Mouse (Mus musculus): ENCODE results near the gene Pin4.

Pin4 gene

GRCm38 (mm10) chrX:102156618-102157422 is 37.6 kb downstream of the Pin4 start, which contains the start of gene Ercc6l:
Gene Ercc6l, minus strand, starts transcription at chrX:102157091.
- DNase-seq (ENCODE audit: low read depth, low spot score), result peak; percentile 87

DNA sequence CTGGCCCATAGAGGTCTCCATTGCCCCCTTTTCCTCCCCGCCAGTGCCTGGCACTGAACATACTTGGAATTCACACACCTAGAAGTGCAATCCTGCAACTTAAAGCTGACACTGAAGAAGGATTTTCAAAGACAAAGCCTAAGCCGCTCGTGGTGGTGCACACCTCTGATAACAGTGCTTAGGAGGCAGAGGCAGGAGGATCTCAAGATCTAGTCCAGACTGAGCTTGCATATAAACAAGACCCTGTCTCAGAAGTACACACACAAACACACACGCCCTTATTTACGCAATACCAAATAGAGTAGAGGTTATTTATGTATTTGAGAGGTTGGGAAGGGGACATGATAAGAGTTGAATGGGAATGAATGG is 38.2 kb downstream of the Pin4 start:
- DNase-seq (ENCODE audit: low read depth, low spot score), result no peak

- DNase-seq (ENCODE audit: low read depth, low spot score), result no peak
Observed at GRCm38 (mm10) chrX:102159778-102160177, 40.5 kb downstream of the Pin4 start.

GRCm38 (mm10) chrX:102160528-102160927 is 41.3 kb downstream of the Pin4 start:
- no peak for DNase-seq (ENCODE audit: low read depth, low spot score)

DNA sequence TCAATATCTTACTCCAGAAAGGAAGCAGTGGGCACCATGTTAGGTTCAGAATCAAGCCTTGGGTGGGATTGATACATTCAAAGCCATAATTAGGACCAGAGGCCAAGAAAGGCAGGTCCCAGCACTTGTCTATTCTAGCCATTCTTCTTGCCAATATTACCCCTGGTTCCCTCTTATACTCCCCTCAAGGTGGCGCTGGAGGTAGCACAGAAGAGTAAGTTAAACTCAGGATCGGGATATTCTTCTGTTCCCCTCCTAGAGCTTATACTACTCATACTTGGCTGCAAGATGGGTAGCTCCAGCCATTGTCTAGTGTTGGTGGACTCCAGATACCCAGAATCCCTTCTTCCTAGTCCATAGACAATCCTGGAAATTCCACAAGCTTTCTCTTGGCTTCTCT is 43.8 kb downstream of the Pin4 start:
- no peak for DNase-seq (ENCODE audit: low read depth, low spot score)

- DNase-seq (ENCODE audit: low read depth, low spot score), result no peak
Observed at GRCm38 (mm10) chrX:102163529-102163928, 44.3 kb downstream of the Pin4 start.

- DNase-seq (ENCODE audit: low read depth, low spot score), result no peak
Observed at GRCm38 (mm10) chrX:102166521-102166920, 47.3 kb downstream of the Pin4 start.

- DNase-seq (ENCODE audit: low read depth, low spot score), result no peak
Observed at GRCm38 (mm10) chrX:102166986-102167385, 47.7 kb downstream of the Pin4 start.

DNA sequence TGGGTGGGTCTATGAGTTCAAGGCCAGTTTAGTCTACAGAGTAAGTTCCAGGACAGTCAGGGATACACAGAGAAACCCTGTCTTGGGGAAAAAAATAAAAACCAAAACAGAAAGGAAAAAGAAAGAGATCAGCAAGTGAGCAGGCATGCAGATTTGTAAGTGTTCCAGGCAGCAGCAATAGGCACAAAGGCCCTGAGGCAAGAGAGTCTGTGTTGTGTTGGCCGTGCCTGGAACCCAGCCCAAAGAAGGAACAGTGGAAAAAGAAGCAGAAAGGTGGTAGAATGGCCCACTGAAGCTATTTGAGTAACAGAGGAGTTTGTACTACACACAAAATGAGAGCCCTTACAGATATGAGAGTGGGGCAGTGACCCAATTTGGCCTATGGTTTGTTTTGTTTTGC is 50.5 kb downstream of the Pin4 start:
- no peak for DNase-seq (ENCODE audit: low read depth, low spot score)

- no peak for DNase-seq (ENCODE audit: low read depth, low spot score)
Observed at GRCm38 (mm10) chrX:102170135-102170534, 50.9 kb downstream of the Pin4 start.

DNA sequence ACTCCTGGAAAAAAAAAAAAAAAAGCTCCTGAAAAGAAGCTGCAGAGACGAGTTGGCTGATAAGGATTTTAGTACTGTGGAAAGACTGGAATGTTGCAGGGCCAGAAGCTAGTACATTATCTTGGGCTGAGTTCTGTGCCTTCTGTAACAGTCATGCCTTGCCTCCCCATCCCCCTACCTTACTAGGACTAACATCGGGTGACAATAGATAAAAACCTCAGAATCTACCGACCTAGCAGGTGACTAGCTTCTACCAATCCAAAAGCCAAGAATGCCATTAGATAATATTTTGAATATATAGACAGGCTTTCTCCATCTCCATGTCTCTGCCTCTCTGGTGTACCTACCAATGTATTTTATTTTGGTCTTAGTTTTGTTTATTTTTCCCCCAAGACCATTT is 51.7 kb downstream of the Pin4 start:
- DNase-seq (ENCODE audit: low read depth, low spot score), result no peak

DNA sequence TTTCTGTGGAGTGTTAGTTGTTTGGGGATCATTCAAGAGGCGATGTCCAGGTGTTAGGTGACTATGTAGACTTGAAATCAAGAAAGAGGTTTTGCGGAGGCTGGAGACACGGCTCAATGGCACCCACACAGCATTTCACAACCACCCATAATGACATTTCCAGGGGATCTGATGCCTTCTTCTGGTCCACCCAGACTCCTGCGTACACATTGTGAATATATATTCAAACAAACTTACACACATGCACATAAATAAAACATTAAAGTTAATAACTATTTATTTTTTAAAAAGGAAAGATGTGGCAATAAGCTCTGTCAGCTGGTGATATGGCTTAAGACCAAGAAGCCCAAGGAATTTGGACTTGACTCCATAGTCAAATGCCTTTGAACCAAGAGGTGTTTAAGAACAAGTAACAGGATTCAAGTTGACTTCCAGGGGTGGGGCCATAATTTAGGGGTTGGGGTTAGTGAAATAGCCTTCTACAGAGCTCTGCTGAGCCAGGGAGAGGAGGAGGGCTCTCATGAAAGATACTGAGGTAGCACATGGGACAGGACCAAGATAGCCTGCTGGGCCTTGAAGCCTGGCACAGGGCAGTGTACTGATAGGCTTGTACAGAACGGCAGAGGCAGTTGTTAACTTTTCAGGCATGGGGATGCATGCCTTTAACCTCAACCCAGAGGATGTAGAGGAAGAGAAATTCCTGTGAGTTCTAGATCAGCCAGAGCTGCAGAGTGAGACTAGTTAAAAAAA is 56.5 kb downstream of the Pin4 start:
- DNase-seq (ENCODE audit: low read depth, low spot score), result no peak

Measured in brain, embryonic 18.5 days (tissue).